Mouse (Mus musculus): ENCODE measurements at regions not wholly inside any gene's neighbourhood (a gene's known extent, or its start where the extent isn't known, plus 50 kb on each side); places are given as distances from the start of the nearest gene placed in this dataset.

GRCm38 (mm10) chr1:35429471-35429870 is 579.7 kb downstream of the Plekhb2 start:
- TF ChIP-seq CTCF (IDR thresholded peaks at IDR 0.05; ENCODE audit: insufficient read depth, low read length) (no peak), POLR2A (IDR thresholded peaks at IDR 0.05; ENCODE audit: borderline replicate concordance, extremely low read depth, low read depth, low read length) (no peak)

All from lung, adult 2 months (tissue).